Mouse (Mus musculus) hindbrain, embryonic 12.5 days (tissue): ENCODE measurements around the gene Ramp2. TPM values are rescaled to one million over a fixed set of nuclear protein-coding genes. Genes with fewer than 3 reads are reported as not detected.
A peak's percentile ranks its signal among the peaks of the same experiment; 100 is the strongest.

ENCODE experiments used
- ATAC-seq: fragments of 200-750 bp; cut with Nextera tagmentation; 2 replicates; pipeline ENCODE4 v1.8.0; 2017; ENCODE audit warnings: moderate TSS enrichment; ENCODE audit not compliant: low FRiP score
- H3K27ac ChIP-seq: fragments of 300-500 bp; sonication (generic); 2 replicates; pipeline ENCODE4 v1.5.1; 2016; ENCODE audit warnings: mild to moderate bottlenecking
- H3K27me3 ChIP-seq: fragments of 300-500 bp; sonication (generic); 2 replicates; pipeline ENCODE4 v1.6.1; 2016; ENCODE audit warnings: mild to moderate bottlenecking
- H3K36me3 ChIP-seq: fragments of 300-500 bp; sonication (generic); 2 replicates; pipeline ENCODE4 v1.6.1; 2016; ENCODE audit warnings: mild to moderate bottlenecking
- H3K4me1 ChIP-seq: fragments of 300-500 bp; sonication (generic); 2 replicates; pipeline ENCODE4 v1.6.1; 2016
- H3K4me2 ChIP-seq: fragments of 300-500 bp; sonication (generic); replicated peaks from 2 replicates; pipeline ENCODE4 v1.6.1; 2016; ENCODE audit warnings: mild to moderate bottlenecking
- H3K4me3 ChIP-seq: fragments of 300-500 bp; sonication (generic); 2 replicates; pipeline ENCODE4 v1.5.1; 2016; ENCODE audit warnings: mild to moderate bottlenecking
- H3K9ac ChIP-seq: fragments of 300-500 bp; sonication (generic); 2 replicates; pipeline ENCODE4 v1.6.1; 2016; ENCODE audit warnings: mild to moderate bottlenecking, moderate library complexity
- H3K9me3 ChIP-seq: fragments of 300-500 bp; sonication (generic); replicated peaks from 2 replicates; pipeline ENCODE4 v1.6.1; 2016; ENCODE audit warnings: mild to moderate bottlenecking
- WGBS: fragments of 180-500 bp; shearing (Covaris S2); methylation state at CpG from one replicate; pipeline ENCODE4 v1.1.7; 2016; 5-methylcytosine and 5-hydroxymethylcytosine counted together
- polyA plus RNA-seq: library from polyadenylated mRNA; unstranded; fragments of >200 nt; fragmentation: Nextera tagmentation; extraction: Ambion mirVana; gene quantifications from 2 replicates; pipeline ENCODE4 v1.2.1, GENCODE M21; 2016

Gene Ramp2
- polyA plus RNA-seq, 1 experiment from 2014 or later, result 62.2 TPM

DNA sequence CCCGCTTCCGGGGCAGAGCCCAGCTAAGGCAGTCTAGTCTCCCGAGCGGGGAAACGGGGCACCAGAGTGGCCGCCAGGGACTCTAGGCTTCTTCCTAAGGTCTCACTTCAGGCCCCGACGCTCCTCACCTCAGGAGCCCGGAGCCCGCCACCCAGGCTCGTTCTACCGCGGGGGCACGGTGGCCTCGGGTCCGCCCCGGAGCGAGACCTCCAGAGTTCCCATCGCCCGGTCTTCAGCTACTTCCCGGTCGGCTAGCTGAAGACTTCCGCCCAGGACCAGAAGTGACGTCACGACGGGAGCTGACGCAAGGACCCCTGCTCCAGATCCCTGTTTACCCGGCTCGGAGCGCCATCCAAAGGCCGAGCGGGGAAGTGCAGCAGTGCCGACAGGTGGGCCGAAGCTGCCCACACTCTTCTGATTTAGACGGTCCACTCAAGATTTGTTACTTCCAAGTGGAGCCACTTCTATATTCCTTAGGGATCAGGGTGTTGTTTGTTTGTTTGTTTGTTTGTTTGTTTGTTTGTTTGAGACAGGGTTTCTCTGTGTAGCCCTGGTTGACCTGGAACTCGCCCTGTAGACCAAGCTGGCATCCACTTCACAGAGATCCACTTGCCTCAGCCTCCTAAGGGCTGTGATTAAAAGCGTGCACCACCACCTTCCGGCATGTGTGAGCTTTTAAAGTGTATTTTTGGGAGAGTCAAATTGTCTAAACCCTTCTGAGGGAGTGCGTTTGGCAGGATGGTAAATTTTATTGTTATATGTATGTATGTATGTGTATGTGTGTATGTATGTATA lies 56.4 kb downstream of the Ramp2 start, which contains the start of gene Becn1:
Gene Becn1, minus strand, starts transcription at position 283 of the 795 bp plus-strand sequence.
- WGBS, result 6% methylated on average over 39 of the region's 39 CpGs
- ATAC-seq, result peak; percentile 89
- H3K9me3 ChIP-seq, result no peaks in the 10 kb centered on the region
- H3K27ac ChIP-seq, result peak within 1 kb of the TSS; percentile 35; the same call in 1 of the 2 replicates
- H3K36me3 ChIP-seq, result peaks cover 11% of the 10 kb centered on the region
- H3K4me3 ChIP-seq, result peak within 1 kb of the TSS; percentile 93
- H3K4me2 ChIP-seq, result peak within 1 kb of the TSS; percentile 84
- H3K9ac ChIP-seq, result peak within 1 kb of the TSS; percentile 89
- peaks cover 14% of the 10 kb centered on the region for H3K4me1 ChIP-seq
- no peaks in the 10 kb centered on the region for H3K27me3 ChIP-seq

GRCm38 (mm10) chr11:101307744-101308143 lies 61.9 kb downstream of the Ramp2 start:
- H3K27me3 ChIP-seq, result no peaks in the 10 kb centered on the region
- no peak for ATAC-seq
- no peak overlapping the region for H3K4me2 ChIP-seq
- no peaks in the 10 kb centered on the region for H3K4me1 ChIP-seq
- H3K27ac ChIP-seq, result no peak overlapping the region
- WGBS, result 38% methylated on average over 5 of the region's 5 CpGs
- H3K9me3 ChIP-seq, result no peaks in the 10 kb centered on the region
- no peak overlapping the region for H3K4me3 ChIP-seq
- no peaks in the 10 kb centered on the region for H3K36me3 ChIP-seq
- no peak overlapping the region for H3K9ac ChIP-seq

Other genes starting within 250 kb of the Ramp2 start
- gene Atp6v0a1, start 236.6 kb upstream of the Ramp2 start, polyA plus RNA-seq, result 70.2 and 74.1 TPM in 2 replicates
- gene Naglu, start 176.0 kb upstream of the Ramp2 start, polyA plus RNA-seq, result 13.3 and 13.7 TPM in 2 replicates
- 0.23 and 0.26 TPM in 2 replicates for gene Hsd17b1, start 167.6 kb upstream of the Ramp2 start, polyA plus RNA-seq
- 45.6 and 51.2 TPM in 2 replicates for gene Coasy, start 163.5 kb upstream of the Ramp2 start, polyA plus RNA-seq
- gene Mlx, start 158.8 kb upstream of the Ramp2 start, polyA plus RNA-seq, result 62.1 and 62.4 TPM in 2 replicates
- gene Psmc3ip, start 150.6 kb upstream of the Ramp2 start, polyA plus RNA-seq, result 30.5 and 34.3 TPM in 2 replicates
- 23.2 and 25.1 TPM in 2 replicates for gene Retreg3, start 126.1 kb upstream of the Ramp2 start, polyA plus RNA-seq
- 81.6 and 83.2 TPM in 2 replicates for gene Tubg1, start 126.1 kb upstream of the Ramp2 start, polyA plus RNA-seq
- 10.4 and 12.9 TPM in 2 replicates for gene Tubg2, start 90.1 kb upstream of the Ramp2 start, polyA plus RNA-seq
- 0.97 and 1.2 TPM in 2 replicates for gene Cntnap1, start 75.5 kb upstream of the Ramp2 start, polyA plus RNA-seq
- gene Plekhh3, start 74.7 kb upstream of the Ramp2 start, polyA plus RNA-seq, result 14.3 and 15.4 TPM in 2 replicates
- gene Ccr10, start 70.6 kb upstream of the Ramp2 start, polyA plus RNA-seq, result 0.23 and 0.61 TPM in 2 replicates
- gene Ezh1, start 19.6 kb upstream of the Ramp2 start, polyA plus RNA-seq, result 17.3 and 18.5 TPM in 2 replicates
- 90.9 and 97.4 TPM in 2 replicates for gene Vps25, start 7.7 kb downstream of the Ramp2 start, polyA plus RNA-seq
- gene Wnk4, start 14.5 kb downstream of the Ramp2 start, polyA plus RNA-seq, result 8.5 and 9.5 TPM in 2 replicates
- 1.5 TPM in 2 replicates for gene Cntd1, start 33.0 kb downstream of the Ramp2 start, polyA plus RNA-seq
- 195 and 210 TPM in 2 replicates for gene Coa3, start 33.1 kb downstream of the Ramp2 start, polyA plus RNA-seq
- 154 and 158 TPM in 2 replicates for gene Becn1, start 56.3 kb downstream of the Ramp2 start, polyA plus RNA-seq
- 157 and 169 TPM in 2 replicates for gene Psme3, start 70.2 kb downstream of the Ramp2 start, polyA plus RNA-seq
- 2.4 and 3.5 TPM in 2 replicates for gene Aoc2, start 79.0 kb downstream of the Ramp2 start, polyA plus RNA-seq
- 0.07 TPM in 1 of 2 replicates, not detected in the other for gene Aoc3, start 84.6 kb downstream of the Ramp2 start, polyA plus RNA-seq
- not detected in 2 replicates for gene G6pc, start 121.5 kb downstream of the Ramp2 start, polyA plus RNA-seq
- 77.7 and 79.0 TPM in 2 replicates for gene Aarsd1, start 171.6 kb downstream of the Ramp2 start, polyA plus RNA-seq
- gene Gm27029, start 178.8 kb downstream of the Ramp2 start, polyA plus RNA-seq, result 7.4 and 8.1 TPM in 2 replicates
- 27.6 and 29.4 TPM in 2 replicates for gene Rundc1, start 179.1 kb downstream of the Ramp2 start, polyA plus RNA-seq
- 3.0 and 5.9 TPM in 2 replicates for gene Ptges3l, start 179.3 kb downstream of the Ramp2 start, polyA plus RNA-seq
- gene Rpl27, start 196.3 kb downstream of the Ramp2 start, polyA plus RNA-seq, result 320 and 344 TPM in 2 replicates
- 4.2 and 5.7 TPM in 2 replicates for gene Ifi35, start 202.4 kb downstream of the Ramp2 start, polyA plus RNA-seq
- gene Rnd2, start 219.0 kb downstream of the Ramp2 start, polyA plus RNA-seq, result 112 and 121 TPM in 2 replicates
- gene Vat1, start 220.2 kb downstream of the Ramp2 start, polyA plus RNA-seq, result 94.8 and 95.7 TPM in 2 replicates